Mouse (Mus musculus) macrophage (primary cell): ENCODE data around the gene Npnt. TPM values are rescaled to one million over a fixed set of nuclear protein-coding genes. Genes with fewer than 3 reads are reported as not detected.

Experiments used
- H3K27ac ChIP-seq: fragments of 350-480 bp; formaldehyde crosslinking; 2 replicates; pipeline ENCODE4 v1.9.0; 2021
- H3K36me3 ChIP-seq: fragments of 350-480 bp; formaldehyde crosslinking; 2 replicates; pipeline ENCODE4 v1.9.0; 2021; ENCODE audit errors: inconsistent target
- H3K4me3 ChIP-seq: fragments of 350-480 bp; formaldehyde crosslinking; 2 replicates; pipeline ENCODE4 v1.9.0; 2021; ENCODE audit errors: inconsistent target
- H3K79me2 ChIP-seq: fragments of 350-480 bp; formaldehyde crosslinking; 2 replicates; pipeline ENCODE4 v1.9.0; 2021; ENCODE audit errors: inconsistent target
- WGBS: methylation state at CpG from one replicate; pipeline ENCODE4 v1.1.7; 2026; ENCODE audit warnings: inconsistent platforms; ENCODE audit not compliant: missing documents; 5-methylcytosine and 5-hydroxymethylcytosine counted together
- polyA plus RNA-seq: library from polyadenylated mRNA; stranded (reverse); fragments of 250-400 nt; gene quantifications from 3 replicates; pipeline ENCODE4 v1.2.4, GENCODE M21; 2018; ENCODE audit warnings: inconsistent platforms

Gene Npnt
- polyA plus RNA-seq, 1 experiment from 2014 or later = not detected

GRCm38 (mm10) chr3:132892481-132892880 lies 57.6 kb downstream of the Npnt start:
- Histone ChIP-seq H3K79me2 (no peaks in the 10 kb centered on the region), H3K27ac (no peak overlapping the region), H3K4me3 (no peak overlapping the region), H3K36me3 (no peaks in the 10 kb centered on the region)
- 91% methylated on average over 7 of the region's 7 CpGs for WGBS

- no peak overlapping the region for H3K27ac ChIP-seq
- no peaks in the 10 kb centered on the region for H3K79me2 ChIP-seq
- 54% methylated on average over 16 of the region's 16 CpGs for WGBS
- H3K36me3 ChIP-seq = no peaks in the 10 kb centered on the region
- no peak overlapping the region for H3K4me3 ChIP-seq
Observed at GRCm38 (mm10) chr3:132887074-132887848, 62.8 kb downstream of the Npnt start.

- H3K27ac ChIP-seq = no peak overlapping the region
- H3K79me2 ChIP-seq = no peaks in the 10 kb centered on the region
- no peak overlapping the region for H3K4me3 ChIP-seq
- H3K36me3 ChIP-seq = no peaks in the 10 kb centered on the region
- WGBS = 6% methylated on average over 6 of the region's 6 CpGs
Observed at GRCm38 (mm10) chr3:132886419-132887050, 63.6 kb downstream of the Npnt start.

- Histone ChIP-seq H3K27ac (no peak overlapping the region), H3K79me2 (no peaks in the 10 kb centered on the region)
- 99% methylated on average over 10 of the region's 10 CpGs for WGBS
Observed at GRCm38 (mm10) chr3:132884459-132884858, 65.6 kb downstream of the Npnt start.

GRCm38 (mm10) chr3:132883256-132883655 lies 66.8 kb downstream of the Npnt start:
- no peaks in the 10 kb centered on the region for H3K79me2 ChIP-seq
- H3K36me3 ChIP-seq = no peaks in the 10 kb centered on the region
- H3K27ac ChIP-seq = no peak overlapping the region
- 95% methylated on average over 9 of the region's 9 CpGs for WGBS
- no peak overlapping the region for H3K4me3 ChIP-seq

More at GRCm38 (mm10) chr3:132884459-132884858, 65.6 kb downstream of the Npnt start:
- Histone ChIP-seq H3K36me3 (no peaks in the 10 kb centered on the region), H3K4me3 (no peak overlapping the region)

- H3K27ac ChIP-seq = no peak overlapping the region
- H3K36me3 ChIP-seq = no peaks in the 10 kb centered on the region
- no peak overlapping the region for H3K4me3 ChIP-seq
- WGBS = 91% methylated on average over 9 of the region's 9 CpGs
- no peaks in the 10 kb centered on the region for H3K79me2 ChIP-seq
Observed at GRCm38 (mm10) chr3:132880826-132881225, 69.3 kb downstream of the Npnt start.

GRCm38 (mm10) chr3:132880361-132880760 lies 69.7 kb downstream of the Npnt start:
- 79% methylated on average over 3 of the region's 3 CpGs for WGBS
- H3K27ac ChIP-seq = no peak overlapping the region
- H3K36me3 ChIP-seq = no peaks in the 10 kb centered on the region
- H3K4me3 ChIP-seq = no peak overlapping the region
- no peaks in the 10 kb centered on the region for H3K79me2 ChIP-seq

- 92% methylated on average over 9 of the region's 10 CpGs for WGBS
- Histone ChIP-seq H3K27ac (no peak overlapping the region), H3K4me3 (no peak overlapping the region), H3K36me3 (no peaks in the 10 kb centered on the region), H3K79me2 (no peaks in the 10 kb centered on the region)
Observed at GRCm38 (mm10) chr3:132876933-132877676, 73.0 kb downstream of the Npnt start.

GRCm38 (mm10) chr3:132876011-132876708 lies 73.9 kb downstream of the Npnt start:
- no peak overlapping the region for H3K4me3 ChIP-seq
- no peaks in the 10 kb centered on the region for H3K79me2 ChIP-seq
- WGBS = 89% methylated on average over 14 of the region's 14 CpGs
- no peak overlapping the region for H3K27ac ChIP-seq
- no peaks in the 10 kb centered on the region for H3K36me3 ChIP-seq

GRCm38 (mm10) chr3:132873251-132873650 lies 76.8 kb downstream of the Npnt start:
- Histone ChIP-seq H3K36me3 (no peaks in the 10 kb centered on the region), H3K27ac (no peak overlapping the region), H3K4me3 (no peak overlapping the region), H3K79me2 (no peaks in the 10 kb centered on the region)
- 39% methylated on average over 6 of the region's 6 CpGs for WGBS

- Histone ChIP-seq H3K79me2 (no peaks in the 10 kb centered on the region), H3K36me3 (no peaks in the 10 kb centered on the region), H3K27ac (no peak overlapping the region), H3K4me3 (no peak overlapping the region)
- 32% methylated on average over 9 of the region's 9 CpGs for WGBS
Observed at GRCm38 (mm10) chr3:132871318-132871904, 78.7 kb downstream of the Npnt start.

GRCm38 (mm10) chr3:132870079-132870478 lies 80.0 kb downstream of the Npnt start:
- WGBS = 84% methylated on average over 6 of the region's 6 CpGs

GRCm38 (mm10) chr3:132868838-132869237 lies 81.3 kb downstream of the Npnt start:
- no peaks in the 10 kb centered on the region for H3K79me2 ChIP-seq

More at GRCm38 (mm10) chr3:132870079-132870478, 80.0 kb downstream of the Npnt start:
- Histone ChIP-seq H3K4me3 (no peak overlapping the region), H3K27ac (no peak overlapping the region), H3K79me2 (no peaks in the 10 kb centered on the region), H3K36me3 (no peaks in the 10 kb centered on the region)

GRCm38 (mm10) chr3:132866984-132867383 lies 83.1 kb downstream of the Npnt start:
- no peaks in the 10 kb centered on the region for H3K79me2 ChIP-seq
- H3K4me3 ChIP-seq = no peak overlapping the region
- H3K36me3 ChIP-seq = no peaks in the 10 kb centered on the region
- WGBS = 88% methylated on average over 3 of the region's 3 CpGs
- no peak overlapping the region for H3K27ac ChIP-seq

More at GRCm38 (mm10) chr3:132868838-132869237, 81.3 kb downstream of the Npnt start:
- H3K36me3 ChIP-seq = no peaks in the 10 kb centered on the region
- H3K4me3 ChIP-seq = no peak overlapping the region
- WGBS = 59% methylated on average over 2 of the region's 2 CpGs
- no peak overlapping the region for H3K27ac ChIP-seq
